14 mouse cellular contexts compared by ENCODE assay signal in the genomic region with DNA sequence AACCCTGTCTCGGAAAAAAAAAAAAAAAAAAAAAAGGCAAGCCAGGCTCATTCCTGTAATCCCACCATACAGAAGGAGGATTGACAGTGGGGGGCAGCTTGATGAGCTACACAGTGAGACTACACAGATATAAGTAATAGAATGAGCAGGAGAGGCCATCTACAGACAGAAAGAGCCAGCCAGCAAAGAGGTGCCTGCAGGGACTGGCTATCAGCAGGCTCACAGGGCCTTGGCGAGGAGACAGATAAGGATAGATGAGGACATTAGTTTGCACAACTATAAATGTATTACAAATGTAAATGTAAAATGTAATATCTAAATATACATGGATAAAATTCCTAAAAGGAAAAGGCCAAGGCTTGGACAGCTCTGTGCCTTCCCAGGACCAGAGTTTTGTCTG.
"Had no signal": no experiment of that assay in that cellular context is flagged by ENCODE, and none has a peak within 500 bp of the region (broad histone marks: within the 10 kb centered on the region; RNA-seq: fewer than 3 reads in every experiment).

No protein-coding gene starts in this region.

- H3K27ac ChIP-seq: left cerebral cortex, adult 2 months; limb, embryonic 10.5 days; macrophage; midbrain, embryonic 13.5 days had no signal

- H3K27me3 ChIP-seq: midbrain, embryonic 13.5 days had no signal

- H3K4me3 ChIP-seq: left cerebral cortex, adult 2 months; limb, embryonic 10.5 days; midbrain, embryonic 13.5 days; myocyte had no signal

- H3K36me3 ChIP-seq: limb, embryonic 10.5 days; midbrain, embryonic 13.5 days had no signal

- H3K9me3 ChIP-seq: limb, embryonic 10.5 days had no signal

- H3K4me2 ChIP-seq: lung, embryonic 14.5 days; midbrain, embryonic 13.5 days had no signal

- H3K4me1 ChIP-seq: midbrain, embryonic 13.5 days had no signal

- DNase-seq: kidney, adult 8-10 months; kidney, postnatal 25 days; lung, embryonic 14.5 days; lung, postnatal 14 days; right cerebral cortex, postnatal 4 days; spleen, adult 18-20 months; thymus, adult 18-20 months; thymus, postnatal 14 days had no signal

- ATAC-seq: intestine, embryonic 16.5 days; midbrain, embryonic 13.5 days had no signal

- H3K9ac ChIP-seq: lung, embryonic 14.5 days; midbrain, embryonic 13.5 days had no signal
